Mouse (Mus musculus): Measurements from ENCODE around the gene Pla2g4a.

The Pla2g4a gene

DNA sequence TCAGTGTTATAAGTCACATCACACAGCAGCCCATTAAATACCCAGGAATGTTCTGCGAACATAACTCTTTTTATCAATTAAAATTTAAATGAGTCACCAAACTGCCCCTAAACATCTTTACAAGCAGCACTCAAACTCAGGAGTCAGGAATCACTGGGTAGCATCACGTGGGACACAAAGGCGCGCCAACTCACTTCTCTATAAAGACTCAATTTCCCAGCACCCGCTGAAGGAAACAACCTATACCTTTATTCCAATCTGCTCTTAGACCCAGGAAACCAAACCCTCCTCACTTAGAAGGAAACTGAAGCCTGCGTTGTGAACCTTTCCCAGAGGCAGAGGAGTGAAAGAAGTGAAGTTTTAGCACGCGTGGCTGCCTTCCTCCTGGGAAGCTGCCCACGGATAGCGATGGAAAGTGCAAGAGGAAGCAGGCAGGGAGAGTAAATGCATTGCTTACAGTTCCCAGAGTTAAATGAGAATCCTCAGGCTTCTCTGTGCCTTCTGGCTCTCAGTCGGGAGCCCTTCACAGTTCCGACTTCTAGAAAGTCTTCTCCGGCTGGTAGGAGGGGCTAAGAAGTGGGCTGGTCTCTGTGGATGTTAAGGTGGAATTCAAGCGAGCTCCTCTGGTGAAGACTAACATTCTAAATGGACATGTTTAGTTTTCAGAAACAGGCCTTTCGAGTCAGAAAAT lies at the start of gene Pla2g4a:
Pla2g4a (minus strand) TSS at position 557 of the 691 bp plus-strand sequence.
- DNase-seq (ENCODE audit: low spot score in 2 of 2) = peak; percentile 41 to 64

DNA sequence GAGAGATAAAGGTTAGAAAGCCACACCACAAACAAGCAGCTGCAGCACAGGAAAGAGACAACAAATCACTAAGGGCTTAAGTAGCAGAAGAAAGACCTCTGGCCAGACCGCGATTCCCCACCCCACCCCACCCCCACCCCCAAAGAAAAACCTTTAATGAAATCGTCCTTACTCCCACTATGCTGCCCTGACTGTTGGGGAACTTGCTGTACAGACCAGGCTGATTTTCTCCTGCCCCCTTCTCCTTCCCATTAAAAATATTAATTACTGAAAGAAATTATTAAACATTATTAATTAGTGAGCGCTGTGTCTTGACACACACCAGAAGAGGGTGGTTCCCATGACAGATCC lies 49.5 kb upstream of the Pla2g4a start:
- no peak for DNase-seq (ENCODE audit: low spot score in 2 of 2)

DNA sequence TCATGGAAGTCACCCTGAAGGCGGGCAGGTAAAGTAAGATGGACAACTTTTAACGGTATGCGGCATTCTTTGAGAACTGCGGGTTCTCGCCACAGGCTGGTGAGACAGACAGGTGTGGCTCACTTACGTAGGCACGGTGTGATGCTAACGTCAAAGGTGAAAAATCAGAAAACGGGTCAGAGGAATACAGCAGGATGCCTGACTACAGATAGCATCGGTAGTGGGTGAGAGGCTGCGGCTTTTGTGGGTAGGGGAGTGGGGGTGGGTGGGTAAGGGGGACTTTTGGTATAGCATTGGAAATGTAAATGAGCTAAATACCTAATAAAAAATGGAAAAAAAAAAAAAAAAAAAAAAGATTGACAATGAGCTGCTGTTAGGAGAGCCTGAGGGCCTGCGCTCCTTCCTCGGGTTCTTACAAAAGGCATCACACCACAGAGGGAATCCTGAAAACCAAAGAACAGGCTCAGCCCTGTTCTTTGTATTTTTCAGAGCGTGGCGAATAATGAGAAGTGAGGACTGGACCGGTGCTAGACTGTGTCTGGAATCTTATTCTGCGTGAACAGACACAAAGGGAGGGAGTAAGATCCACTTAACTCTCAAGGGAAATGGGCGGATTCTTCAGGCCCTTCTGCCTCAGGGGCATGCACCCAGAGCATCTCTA lies 49.0 kb upstream of the Pla2g4a start:
- no peak for DNase-seq (ENCODE audit: low spot score in 2 of 2)

DNA sequence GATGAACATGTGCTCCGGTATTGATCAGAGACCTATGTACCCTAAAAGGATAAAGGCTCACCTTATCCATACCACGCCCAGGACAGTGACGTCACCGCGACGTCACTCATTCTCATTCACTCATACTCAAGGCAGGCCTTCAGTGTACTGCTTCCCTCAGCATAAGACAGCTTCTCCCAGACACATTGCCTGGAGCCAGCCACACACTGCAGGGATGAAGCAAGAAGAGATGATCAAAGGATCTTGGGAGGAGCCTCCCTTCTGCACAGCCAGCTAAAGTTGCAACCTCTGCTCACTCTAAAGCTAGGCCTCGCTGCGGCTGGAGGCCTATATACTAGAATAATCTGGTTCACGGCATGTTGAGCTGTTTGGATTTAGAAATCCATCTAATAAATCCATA lies 48.0 kb upstream of the Pla2g4a start:
- no peak for DNase-seq (ENCODE audit: low spot score in 2 of 2)

GRCm38 (mm10) chr1:149975626-149976025 lies 14.5 kb upstream of the Pla2g4a start:
- no peak for DNase-seq (ENCODE audit: low spot score in 2 of 2)

DNA sequence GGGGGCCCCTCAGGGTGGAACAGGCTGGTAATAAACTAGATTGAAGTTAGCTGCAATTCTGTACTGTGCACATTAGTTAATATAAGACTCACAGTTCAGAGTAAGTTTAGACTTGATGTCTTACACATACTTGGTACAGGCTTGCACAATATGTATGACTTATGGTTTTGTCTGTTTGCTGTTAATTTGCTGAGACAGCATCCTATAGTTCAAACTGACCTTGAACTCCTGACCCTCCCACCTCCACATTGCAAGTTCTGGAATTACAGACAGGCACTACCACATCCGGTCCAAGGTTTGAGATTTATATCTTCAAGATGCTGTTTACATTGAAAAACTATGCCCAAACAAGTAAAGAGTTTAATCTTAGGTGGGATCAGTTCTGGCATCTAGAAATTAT lies 4.7 kb upstream of the Pla2g4a start:
- DNase-seq (ENCODE audit: low spot score in 2 of 2) = no peak

DNA sequence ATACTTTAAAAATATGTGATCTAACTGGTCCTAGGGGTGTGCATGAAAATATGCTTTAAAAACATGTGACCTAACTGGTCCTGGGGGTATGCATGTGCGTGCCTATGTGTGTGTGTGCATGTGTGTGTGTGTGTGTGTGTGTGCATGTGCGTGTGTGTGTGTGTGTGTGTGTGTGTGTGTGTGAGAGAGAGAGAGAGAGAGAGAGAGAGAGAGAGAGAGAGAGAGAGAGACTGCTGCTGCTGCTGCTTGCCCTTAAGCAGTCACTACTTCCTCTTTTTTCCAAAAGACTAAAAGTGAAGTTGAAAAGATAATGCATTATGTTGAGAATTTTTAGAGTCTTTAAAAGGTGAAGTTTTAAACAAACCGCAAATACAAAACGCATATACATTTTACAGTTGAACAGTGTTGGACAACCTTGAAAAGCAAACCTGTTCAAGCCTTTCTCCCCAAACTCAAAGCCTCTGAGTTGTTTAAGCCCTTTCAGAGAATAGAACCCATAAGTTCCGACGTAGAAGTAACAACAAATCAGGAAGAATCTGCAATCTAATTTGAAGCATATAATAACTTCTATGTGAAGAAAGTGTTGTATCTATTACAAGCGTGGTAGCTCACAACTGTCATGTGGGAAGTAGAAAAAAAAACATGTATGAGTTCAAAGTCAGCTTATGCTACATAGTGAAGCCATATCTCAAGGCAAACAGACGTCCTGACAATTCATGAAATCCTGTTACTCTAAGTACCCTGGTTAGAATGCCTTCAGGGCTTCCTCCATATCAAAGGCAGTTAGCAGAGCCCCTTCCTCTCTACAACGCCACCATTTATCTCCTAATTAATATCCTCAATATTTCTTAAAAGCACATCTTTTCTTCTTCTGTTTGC lies 574 bp upstream of the Pla2g4a start:
- DNase-seq (ENCODE audit: low spot score in 2 of 2) = no peak

DNA sequence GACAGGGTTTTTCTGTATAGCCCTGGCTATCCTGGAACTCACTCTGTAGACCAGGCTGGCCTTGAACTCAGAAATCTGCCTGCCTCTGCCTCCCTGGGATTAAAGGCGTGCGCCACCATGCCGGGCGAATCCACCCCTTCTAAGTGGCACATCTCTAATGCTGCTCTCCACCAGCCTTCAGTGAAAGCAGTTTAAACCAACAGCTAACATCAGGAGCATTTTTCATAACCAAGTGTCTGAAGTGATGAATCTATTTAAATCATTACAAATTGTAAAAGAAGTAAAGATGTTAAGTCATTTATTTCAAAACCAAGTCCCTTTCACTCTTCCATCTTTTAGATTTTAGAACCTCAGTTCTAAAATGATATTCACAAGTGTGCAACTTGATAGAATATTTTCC lies 839 bp downstream of the Pla2g4a start:
- no peak for DNase-seq (ENCODE audit: low spot score in 2 of 2)

DNA sequence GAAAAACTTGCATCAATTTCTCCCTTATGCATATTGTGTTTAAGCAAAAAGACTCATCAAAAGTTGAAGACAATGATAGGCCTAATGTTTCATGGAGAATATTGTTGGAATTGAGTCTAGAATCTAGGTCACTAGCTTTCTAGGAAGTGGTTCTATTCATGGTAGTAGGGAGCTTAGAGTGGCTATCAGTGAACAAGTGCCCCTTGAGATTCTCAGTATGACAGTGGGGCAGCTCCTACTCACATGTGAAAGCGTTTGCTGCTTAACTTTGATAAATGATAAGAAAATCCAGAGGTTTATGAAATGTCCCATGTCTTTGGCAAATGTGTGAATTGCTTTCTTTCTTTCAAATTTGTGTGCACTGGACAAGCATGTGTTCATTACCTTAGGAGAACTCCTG lies 2.0 kb downstream of the Pla2g4a start:
- DNase-seq (ENCODE audit: low spot score in 2 of 2) = no peak

DNA sequence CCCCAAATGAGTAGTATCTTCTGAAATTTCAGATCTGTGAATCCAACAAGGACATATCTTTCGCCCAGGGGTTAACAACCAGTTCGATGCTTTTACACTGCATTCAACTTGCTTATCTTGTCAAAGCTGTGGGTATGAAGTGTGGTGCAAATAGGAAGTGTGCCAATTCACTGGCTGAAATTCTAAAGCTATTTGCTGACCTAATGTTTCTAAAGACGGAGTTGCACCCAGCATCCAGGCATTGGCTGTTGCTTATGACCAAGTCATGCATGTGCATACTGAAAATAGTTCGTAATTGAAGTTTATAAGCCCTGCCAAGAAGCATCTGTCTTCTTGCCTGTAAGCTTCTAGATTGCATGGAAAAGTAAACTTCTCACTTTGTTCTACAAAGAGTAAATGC lies 5.6 kb downstream of the Pla2g4a start:
- DNase-seq (ENCODE audit: low spot score in 2 of 2) = no peak

DNA sequence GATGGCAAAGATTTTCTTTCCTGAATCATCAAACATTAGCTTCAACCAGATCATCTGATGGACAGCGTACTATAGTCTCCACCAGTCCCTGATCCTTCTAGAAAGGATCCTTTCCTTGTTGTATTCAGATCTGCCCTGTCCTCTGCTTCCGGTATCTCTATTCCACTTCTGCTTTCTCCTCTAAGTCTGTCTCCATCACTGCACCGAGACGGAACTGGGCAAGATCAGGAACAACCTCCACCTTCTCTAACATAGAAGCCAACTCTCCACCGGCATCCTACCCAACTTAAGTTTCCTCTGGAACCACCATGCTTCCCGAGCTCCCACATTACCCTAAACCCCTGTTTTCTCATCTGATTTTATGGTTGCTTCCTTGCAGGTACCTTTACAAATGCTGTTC lies 7.1 kb downstream of the Pla2g4a start:
- no peak for DNase-seq (ENCODE audit: low spot score in 2 of 2)

DNA sequence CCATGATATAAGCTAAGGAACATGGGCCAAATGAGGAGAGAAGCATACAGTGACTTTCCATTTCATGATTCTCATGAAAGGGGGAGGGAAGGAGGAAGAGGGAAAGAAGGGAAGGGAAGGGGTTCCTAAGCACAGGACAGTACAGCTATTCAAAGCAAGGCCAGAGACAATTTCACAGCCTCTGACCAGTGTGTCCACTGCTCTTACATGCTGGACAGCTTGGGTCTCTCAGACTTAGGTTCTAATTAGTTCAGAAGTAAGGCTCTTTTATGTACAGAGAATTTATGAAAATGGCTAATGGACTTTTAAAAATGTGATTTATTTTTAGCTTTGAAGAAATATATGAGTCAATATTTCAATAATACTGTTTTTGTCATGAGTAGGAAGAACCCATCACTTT lies 9.0 kb downstream of the Pla2g4a start:
- no peak for DNase-seq (ENCODE audit: low spot score in 2 of 2)

DNA sequence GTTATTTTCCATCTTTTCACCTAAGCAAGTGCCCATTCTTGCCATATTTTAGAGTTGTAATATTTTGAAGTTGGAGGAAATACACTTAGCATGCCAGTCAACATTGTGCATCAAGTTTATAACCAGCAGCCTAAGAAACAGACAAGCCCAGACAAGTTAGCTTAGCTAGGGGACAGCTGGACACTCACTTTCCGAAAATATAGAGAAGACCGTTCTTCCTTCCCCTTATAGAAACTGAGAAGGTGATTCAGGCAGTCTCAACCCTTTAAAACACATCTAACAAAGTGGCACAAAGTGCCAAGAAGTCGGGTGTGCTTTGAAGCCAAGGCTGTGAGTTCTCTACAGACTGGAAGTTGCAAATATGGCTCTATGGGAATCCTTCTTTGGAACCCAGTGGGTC lies 10.4 kb downstream of the Pla2g4a start:
- DNase-seq (ENCODE audit: low spot score in 2 of 2) = no peak

DNA sequence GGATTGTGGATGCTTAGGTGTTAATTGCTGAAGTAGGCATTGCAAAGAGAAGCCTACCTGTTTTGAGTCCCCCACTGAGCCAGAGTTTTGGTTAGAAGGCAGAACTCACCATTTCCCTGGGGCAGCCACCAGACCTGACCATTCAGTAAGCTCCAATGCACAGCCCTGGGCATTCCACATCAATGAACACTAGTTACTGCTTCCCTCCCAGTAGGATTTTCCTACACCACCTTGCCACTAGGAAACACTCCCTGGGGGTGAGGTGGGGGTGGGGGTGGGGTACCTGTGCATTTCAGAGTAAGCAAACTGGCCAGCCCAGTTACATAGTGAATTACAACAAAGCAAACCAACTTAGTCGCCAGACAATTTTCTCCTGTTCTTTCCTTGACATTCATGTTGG lies 10.8 kb downstream of the Pla2g4a start:
- no peak for DNase-seq (ENCODE audit: low spot score in 2 of 2)

GRCm38 (mm10) chr1:149949334-149949733 lies 11.8 kb downstream of the Pla2g4a start:
- no peak for DNase-seq (ENCODE audit: low spot score in 2 of 2)

DNA sequence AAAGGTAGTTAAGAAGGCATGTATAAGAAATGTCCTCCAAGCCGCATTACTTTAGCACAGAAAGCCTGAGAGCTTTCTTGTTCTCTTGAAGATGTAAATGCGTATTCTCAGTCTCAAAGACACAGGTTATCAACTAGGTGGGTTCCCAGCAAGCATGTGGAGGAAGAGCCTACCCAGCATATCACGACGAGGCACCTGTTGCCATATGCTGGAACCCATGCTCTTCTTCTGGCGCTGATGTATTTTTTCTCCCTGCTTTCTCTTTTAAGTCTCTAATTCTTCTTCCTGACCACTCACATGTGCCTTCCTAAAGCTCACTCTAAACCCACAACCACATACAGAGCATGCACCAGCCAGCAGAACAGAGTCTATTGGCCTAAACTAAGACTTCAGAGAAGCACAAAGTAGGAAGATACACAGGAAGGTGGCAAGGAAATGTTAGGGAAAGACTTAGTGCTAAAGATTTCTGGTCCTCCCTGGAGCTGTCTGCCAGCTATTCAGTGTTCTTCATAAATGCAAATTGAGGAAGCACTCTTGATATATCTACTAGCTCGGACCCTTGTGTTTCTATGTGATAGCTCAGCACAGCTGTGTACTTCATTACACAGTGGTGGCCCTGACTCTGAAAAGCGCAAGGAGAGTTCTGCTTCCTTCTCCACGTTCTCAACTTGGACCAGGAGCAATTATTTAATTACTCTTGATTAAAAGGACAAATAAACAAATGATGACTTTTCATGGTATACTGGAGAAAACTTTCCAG lies 12.8 kb downstream of the Pla2g4a start:
- no peak for DNase-seq (ENCODE audit: low spot score in 2 of 2)

GRCm38 (mm10) chr1:149946993-149947392 lies 14.1 kb downstream of the Pla2g4a start:
- DNase-seq (ENCODE audit: low spot score in 2 of 2) = no peak

DNA sequence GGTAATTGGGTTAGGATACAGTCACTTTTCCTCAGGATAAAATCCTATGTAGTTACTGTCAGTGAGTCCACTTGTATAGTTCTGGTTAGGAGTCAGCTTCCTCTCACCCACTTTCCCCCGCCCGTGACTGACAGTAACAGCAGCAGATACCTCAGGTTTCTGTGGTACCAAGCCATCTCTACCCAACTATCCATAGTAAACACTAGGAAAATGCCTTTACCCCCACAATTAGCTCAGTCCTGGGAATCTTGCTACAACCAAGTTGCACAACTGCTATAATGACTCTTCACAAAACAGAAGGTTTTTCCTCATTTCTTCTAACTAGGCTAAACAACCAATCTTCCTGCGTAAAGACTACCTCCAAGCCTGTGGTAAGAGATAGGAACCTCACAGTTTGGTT lies 14.7 kb downstream of the Pla2g4a start:
- no peak for DNase-seq (ENCODE audit: low spot score in 2 of 2)

GRCm38 (mm10) chr1:149943611-149944010 lies 17.5 kb downstream of the Pla2g4a start:
- DNase-seq (ENCODE audit: low spot score in 2 of 2) = no peak

GRCm38 (mm10) chr1:149940301-149940700 lies 20.8 kb downstream of the Pla2g4a start:
- DNase-seq (ENCODE audit: low spot score in 2 of 2) = no peak

DNA sequence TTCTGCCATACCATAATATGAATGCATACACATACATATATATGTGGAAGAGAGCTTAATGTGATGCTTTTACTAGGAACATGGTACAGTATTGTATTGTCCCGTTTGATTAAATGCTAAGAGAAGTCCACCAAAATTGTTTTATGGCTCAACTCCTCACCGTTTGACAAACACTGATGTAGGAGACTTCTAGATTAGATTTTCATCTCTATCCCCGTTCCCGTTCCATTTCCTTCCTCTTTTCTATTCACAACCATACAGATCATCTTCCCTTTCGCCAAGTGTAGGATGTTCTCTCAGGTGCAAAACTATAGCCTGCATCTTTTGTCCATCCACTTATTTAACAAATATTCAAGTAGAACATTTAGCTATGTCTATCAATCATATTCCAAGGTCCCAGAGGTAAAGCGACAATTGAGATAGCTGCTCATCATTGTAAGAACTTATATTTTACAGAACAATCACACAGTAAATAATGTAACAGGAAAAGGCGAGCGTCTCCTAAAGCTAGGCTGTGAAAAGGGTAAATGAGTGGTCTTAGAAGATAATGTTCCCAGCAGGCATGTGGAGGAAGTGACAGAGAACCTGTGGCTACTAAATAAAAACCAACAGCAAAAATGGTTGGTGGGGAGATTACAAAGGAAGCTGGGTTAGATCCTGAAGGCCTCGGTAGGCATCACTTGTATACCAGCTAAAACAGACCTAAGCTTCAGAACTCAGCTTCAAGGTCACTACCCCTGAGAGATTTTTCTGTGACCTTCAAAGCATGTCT lies 21.6 kb downstream of the Pla2g4a start:
- DNase-seq (ENCODE audit: low spot score in 2 of 2) = no peak

All from urinary bladder, postnatal 4 days (tissue).